Mouse (Mus musculus) lung, postnatal 10 days (tissue): Measurements from ENCODE around the gene Ckap2.

Source experiments
- DNase-seq: peaks from one replicate; pipeline ENCODE4 v3.0.0; 2021

Gene Ckap2

GRCm38 (mm10) chr8:22147706-22148366 is 37.8 kb downstream of the Ckap2 start:
- no peak for DNase-seq

GRCm38 (mm10) chr8:22145831-22146230 is 39.8 kb downstream of the Ckap2 start:
- DNase-seq, result no peak

GRCm38 (mm10) chr8:22143764-22144491 is 41.7 kb downstream of the Ckap2 start:
- no peak for DNase-seq

GRCm38 (mm10) chr8:22142592-22142991 is 43.0 kb downstream of the Ckap2 start:
- DNase-seq, result no peak

- DNase-seq, result no peak
These were observed 43.7 kb downstream of the Ckap2 start for GRCm38 (mm10) chr8:22141836-22142385.

GRCm38 (mm10) chr8:22136462-22136861 is 49.2 kb downstream of the Ckap2 start:
- peak; percentile 18 for DNase-seq

GRCm38 (mm10) chr8:22134750-22135135 is 50.9 kb downstream of the Ckap2 start:
- no peak for DNase-seq

GRCm38 (mm10) chr8:22134078-22134749 is 51.4 kb downstream of the Ckap2 start:
- DNase-seq, result no peak

- DNase-seq, result no peak
These were observed 53.6 kb downstream of the Ckap2 start for GRCm38 (mm10) chr8:22132062-22132461.

GRCm38 (mm10) chr8:22124220-22125152 is 61.1 kb downstream of the Ckap2 start, which contains the start of gene Nek5:
Gene Nek5 (minus strand): TSS chr8:22125053.
- peak; percentile 43 for DNase-seq
